Mouse (Mus musculus) thymus, adult 2 months (tissue): Measurements from ENCODE around the gene Mamld1.

Source experiments
- CTCF ChIP-seq: fragments of 200-500 bp; IDR thresholded peaks from 2 replicates; pipeline ENCODE4 v1.5.1; 2012; ENCODE audit warnings: mild to moderate bottlenecking, control low read depth, low read length, moderate library complexity, borderline replicate concordance; ENCODE audit not compliant: control insufficient read depth, poor library complexity, insufficient read depth; ENCODE audit errors: extremely low read depth
- POLR2A ChIP-seq: fragments of 200-500 bp; IDR thresholded peaks from 2 replicates; pipeline ENCODE4 v1.6.1; 2012; ENCODE audit warnings: mild to moderate bottlenecking, low read length, control low read depth, moderate library complexity; ENCODE audit not compliant: control insufficient read depth, poor library complexity, insufficient read depth; ENCODE audit errors: extremely low read depth

GRCm38 (mm10) chrX:71183671-71184070 lies 133.6 kb downstream of the Mamld1 start:
- no peak for TF ChIP-seq POLR2A
- no peak for TF ChIP-seq CTCF
